Mouse (Mus musculus): Measurements from ENCODE around the gene Erbb4.

Gene Erbb4

DNA sequence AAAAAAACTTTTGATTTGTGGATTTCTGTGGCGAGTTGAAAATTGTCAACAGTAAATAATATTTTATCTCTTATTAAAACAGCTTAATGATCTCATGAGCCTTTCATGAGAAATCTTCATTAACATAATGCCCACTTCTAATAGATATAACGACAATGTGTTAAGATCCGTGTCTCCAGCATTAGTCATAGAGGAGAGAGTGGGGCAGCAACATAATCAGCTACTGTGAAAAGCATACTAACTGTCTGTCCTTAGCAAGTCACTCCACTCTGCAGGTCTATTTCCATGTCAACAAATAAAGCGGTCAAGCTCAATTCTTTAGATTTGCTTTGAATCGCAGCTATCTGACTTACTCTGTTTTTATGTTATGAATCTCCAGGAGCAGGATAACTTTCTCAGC is 80.0 kb downstream of the Erbb4 start:
- DNase-seq (ENCODE audit: low read depth, low spot score): no peak

GRCm38 (mm10) chr1:69024858-69025257 is 83.0 kb downstream of the Erbb4 start:
- DNase-seq (ENCODE audit: low read depth, low spot score): no peak

GRCm38 (mm10) chr1:69023157-69023925 is 84.5 kb downstream of the Erbb4 start:
- DNase-seq (ENCODE audit: low read depth, low spot score): no peak

DNA sequence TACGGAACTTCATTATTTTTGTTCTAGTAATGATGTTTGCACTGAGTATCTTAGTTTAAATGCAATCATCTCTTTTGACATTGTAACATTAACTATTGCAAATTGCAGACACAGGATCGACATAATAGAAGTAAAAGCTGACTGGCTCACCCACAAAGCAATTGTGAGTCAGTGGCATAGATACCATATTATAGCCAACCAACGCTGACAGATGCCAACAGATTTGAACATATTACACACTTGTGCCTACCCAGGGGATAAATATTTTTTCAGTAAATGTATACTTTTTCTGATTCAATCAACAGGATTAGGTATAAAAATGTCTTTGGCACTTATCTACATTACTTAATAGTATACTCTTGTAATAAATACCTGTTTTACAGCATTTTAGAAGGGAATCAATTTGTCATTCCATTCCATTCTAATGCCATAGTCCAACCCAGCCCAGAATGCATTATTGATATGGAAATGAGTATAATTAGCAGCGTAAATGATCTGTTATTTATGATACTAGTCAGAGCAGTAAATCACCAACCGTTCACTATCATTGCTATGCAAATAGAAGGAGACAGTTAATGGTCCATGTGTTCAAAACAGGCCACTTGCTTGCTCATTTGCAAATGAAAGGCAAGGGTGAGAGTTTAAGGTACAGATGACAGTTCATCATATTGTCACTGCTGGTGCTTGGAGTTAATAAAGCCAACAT is 97.9 kb downstream of the Erbb4 start:
- no peak for DNase-seq (ENCODE audit: low read depth, low spot score)

- no peak for DNase-seq (ENCODE audit: low read depth, low spot score)
Observed at GRCm38 (mm10) chr1:69001371-69001770, 106.5 kb downstream of the Erbb4 start.

DNA sequence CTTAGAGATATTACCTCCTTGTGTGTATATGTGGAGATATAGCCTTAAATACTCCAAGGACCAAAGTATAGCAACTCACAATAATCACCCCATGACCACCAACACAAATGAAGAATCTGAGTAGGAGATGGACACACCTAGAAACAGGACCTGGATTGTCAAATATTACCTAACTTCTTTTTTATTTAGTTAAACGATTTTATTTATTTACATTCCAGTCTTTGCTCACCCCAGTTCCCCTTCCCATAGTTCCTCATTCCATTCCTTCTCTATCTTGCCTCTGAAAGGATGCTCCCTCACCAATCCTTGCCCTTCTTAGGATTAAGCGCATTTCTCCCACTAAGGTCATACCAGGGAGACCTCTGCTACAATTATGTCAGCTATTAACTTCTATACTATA is 128.6 kb downstream of the Erbb4 start:
- DNase-seq (ENCODE audit: low read depth, low spot score): no peak

DNA sequence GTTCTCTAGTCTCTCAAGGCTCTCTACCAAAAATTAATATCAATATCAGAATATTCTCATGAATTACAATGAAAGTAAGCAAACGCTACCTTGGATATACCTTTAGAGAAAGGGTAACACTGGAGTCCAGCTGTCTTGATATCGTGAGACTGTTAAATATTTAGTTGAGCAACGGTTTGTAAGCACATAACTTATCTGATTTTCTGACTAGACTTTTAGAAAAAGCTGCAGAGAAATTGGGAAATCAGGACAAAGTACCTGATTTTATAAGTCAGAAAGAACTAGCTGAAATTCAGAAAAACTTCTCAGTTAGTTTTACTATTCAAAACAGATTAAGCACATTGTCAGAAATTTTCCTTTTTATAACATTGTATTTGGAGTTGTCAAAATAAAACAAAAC is 129.3 kb downstream of the Erbb4 start:
- no peak for DNase-seq (ENCODE audit: low read depth, low spot score)

GRCm38 (mm10) chr1:68973355-68974127 is 134.3 kb downstream of the Erbb4 start:
- DNase-seq (ENCODE audit: low read depth, low spot score): no peak

DNA sequence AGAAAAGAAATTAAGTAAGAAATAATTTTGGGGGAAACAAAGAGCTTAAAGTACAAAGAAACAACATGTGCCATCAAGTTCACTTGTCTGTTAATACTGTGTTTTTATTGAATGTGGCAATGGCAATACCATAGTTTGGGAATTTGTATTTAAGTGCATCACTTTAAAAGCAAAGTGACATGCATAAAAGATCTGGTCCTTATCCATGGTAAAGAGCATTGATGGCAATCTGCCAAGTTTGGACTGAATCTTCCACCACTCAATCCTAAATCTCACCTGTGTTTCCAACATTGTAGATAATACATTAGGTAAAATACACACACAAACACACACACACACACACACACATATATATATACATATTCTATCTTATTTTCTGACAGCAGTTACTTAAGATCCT is 143.7 kb downstream of the Erbb4 start:
- DNase-seq (ENCODE audit: low read depth, low spot score): no peak

DNA sequence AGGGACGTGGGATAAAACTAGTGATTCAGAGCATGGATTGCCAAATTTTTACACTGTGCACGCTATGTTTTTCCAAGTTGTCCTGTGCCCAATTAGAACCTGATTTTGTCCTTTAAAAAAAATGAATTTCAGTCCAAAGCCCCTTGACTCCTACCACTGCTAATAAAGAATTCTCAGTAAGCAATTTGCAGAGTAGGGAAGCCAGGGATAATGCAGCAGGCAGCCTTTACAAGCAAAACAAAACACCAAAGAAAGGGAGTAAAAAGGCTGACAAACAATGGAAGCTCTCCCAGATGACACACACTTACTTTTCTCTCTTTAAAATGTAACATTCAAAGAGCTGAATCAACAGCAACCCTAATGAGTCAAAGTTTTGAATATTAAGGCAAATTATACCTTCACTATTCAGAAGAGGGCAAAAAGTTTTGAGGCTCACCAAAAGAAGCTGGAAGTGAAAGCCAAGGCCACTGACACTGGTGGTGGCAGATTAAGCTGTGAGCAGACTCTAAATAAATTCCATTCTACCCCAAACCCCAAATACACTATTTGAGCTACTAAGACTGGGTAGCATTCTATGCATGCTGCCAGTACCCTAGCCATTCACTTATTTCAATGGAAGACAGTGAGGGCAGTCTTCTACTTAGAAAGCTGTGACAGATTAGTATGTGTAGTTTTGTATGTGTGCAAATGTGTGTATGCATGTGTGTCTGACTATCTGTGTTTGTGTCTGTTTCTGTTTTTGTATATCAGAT is 146.3 kb downstream of the Erbb4 start:
- no peak for DNase-seq (ENCODE audit: low read depth, low spot score)

DNA sequence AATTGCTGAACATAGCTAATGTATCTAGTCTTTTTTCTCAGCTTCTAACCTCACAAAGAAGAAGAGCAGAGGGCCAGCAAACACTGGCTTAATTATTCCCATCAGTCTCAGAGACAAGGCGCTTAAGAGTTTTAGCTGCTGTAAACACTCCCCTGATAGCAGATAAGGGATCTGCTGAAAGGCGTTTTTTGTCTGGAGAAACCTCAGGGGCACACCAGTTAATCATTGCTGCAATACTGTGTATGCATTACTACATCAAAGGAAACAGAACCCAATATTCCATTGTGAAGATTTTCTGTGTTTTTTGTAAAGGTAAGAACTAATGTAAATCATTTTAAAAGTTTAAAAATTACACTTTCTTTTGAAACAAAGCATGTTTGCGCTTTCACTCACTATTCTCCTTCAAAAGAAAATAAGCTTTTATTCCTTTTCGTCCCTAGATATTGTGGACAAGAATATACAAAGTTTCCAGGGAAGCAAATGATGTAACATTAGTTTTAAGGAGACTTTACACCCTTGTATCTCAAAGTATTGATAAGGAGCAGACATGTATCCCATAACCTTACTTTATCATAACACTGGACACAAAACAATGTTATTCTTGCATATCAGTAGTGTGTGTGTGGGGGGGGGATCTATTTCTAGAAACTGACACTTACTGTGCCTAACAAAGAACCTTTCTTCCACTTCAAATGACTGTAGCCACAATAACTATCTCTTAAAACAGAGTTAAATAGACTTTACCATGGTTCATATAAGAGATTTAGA is 150.9 kb downstream of the Erbb4 start:
- DNase-seq (ENCODE audit: low read depth, low spot score): no peak

GRCm38 (mm10) chr1:68955482-68955881 is 152.4 kb downstream of the Erbb4 start:
- DNase-seq (ENCODE audit: low read depth, low spot score): no peak

GRCm38 (mm10) chr1:68943141-68943540 is 164.7 kb downstream of the Erbb4 start:
- no peak for DNase-seq (ENCODE audit: low read depth, low spot score)

- DNase-seq (ENCODE audit: low read depth, low spot score): no peak
Observed at GRCm38 (mm10) chr1:68934804-68935203, 173.1 kb downstream of the Erbb4 start.

- no peak for DNase-seq (ENCODE audit: low read depth, low spot score)
Observed at GRCm38 (mm10) chr1:68933330-68934065, 174.4 kb downstream of the Erbb4 start.

DNA sequence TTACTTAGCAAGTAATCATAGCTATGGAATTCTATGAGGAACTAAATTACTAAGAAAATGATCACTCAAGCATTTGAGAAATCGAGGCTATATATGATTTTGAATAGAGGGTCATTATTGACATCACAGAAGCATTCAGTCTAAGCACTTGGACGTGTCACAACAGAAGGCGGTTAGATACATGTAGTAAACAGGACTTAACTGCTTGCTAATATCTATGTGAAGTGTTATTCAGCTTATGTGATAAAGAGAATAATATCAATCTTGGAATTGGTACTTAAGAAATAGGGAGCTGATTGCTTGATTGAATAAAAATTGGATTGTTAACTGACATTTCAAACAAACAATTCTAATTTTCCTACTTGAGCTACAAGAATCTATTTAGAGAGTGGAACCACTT is 190.0 kb downstream of the Erbb4 start:
- no peak for DNase-seq (ENCODE audit: low read depth, low spot score)

DNA sequence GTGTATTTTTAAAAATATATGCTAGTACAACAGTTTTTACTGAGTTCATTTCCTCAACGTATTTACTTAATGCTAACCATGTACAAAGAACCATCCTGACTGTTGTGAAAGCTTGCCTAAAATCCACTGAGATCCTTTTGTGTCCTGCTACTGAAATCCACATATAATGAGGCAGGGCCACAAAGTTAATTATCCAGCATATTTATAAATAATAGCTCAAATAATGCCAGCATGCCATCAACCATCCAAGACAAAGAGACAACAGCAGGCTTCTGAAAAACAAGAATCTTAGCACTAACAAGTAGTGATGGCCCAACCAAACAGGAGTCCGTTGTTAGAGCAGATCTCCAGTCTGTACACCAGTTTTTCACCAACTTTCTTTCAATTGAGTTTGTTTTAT is 215.8 kb downstream of the Erbb4 start:
- DNase-seq (ENCODE audit: low read depth, low spot score): no peak

DNA sequence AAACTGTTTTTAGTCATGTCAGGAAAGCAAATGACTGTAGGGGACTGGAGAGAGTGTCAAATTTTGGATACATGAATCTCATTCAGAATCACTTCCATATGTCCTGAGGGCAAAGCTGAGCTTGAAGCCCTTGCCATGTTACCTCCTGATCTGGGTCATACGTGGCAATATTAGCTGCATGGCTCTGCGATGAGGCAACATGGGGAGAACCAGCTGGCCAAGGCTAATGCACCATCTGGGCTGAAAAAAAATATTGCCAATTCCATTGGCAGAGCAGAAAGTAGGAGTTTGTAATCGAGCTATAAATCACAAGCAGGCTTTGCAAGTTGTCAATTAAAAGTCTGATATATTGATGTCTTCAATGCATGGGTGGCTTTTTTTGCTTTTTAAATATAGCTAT is 221.0 kb downstream of the Erbb4 start:
- DNase-seq (ENCODE audit: low read depth, low spot score): no peak

DNA sequence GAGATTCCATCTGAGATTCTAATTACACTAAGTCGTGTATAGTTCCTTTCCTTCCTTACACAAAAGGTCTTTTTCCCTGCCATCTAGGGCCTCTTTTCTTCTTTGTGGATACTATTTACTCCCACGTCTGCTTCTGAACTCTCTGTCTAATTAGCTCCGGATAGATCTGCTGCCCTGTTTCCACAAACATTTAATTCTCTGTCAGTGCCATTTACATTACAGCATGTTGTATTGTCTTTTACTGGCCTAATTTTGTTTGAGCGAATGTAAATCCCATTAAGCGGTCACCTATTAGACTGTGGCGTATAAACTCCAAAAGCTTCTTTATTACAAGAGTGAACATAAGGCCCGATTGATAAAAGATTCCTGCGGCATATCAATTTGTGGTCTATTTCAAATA is 232.9 kb downstream of the Erbb4 start:
- no peak for DNase-seq (ENCODE audit: low read depth, low spot score)

- no peak for DNase-seq (ENCODE audit: low read depth, low spot score)
Observed at GRCm38 (mm10) chr1:68873635-68874020, 234.2 kb downstream of the Erbb4 start.

Data from A20 (cell line).